Mouse (Mus musculus) T-helper 17 cell (primary cell): ENCODE results near the gene Tmco1.

ENCODE experiments used
- in situ Hi-C, 2 experiments: fragments of 300-600 bp; cut with MboI, MseI; formaldehyde crosslinking; loops; 1 replicate in 1 of 2; 2 replicates in 1 of 2; pipeline ENCODE4 v1.15.1; 2025; ENCODE audit warnings: high pct_unique_total_duplicates in 2 of 2

The Tmco1 gene

DNA sequence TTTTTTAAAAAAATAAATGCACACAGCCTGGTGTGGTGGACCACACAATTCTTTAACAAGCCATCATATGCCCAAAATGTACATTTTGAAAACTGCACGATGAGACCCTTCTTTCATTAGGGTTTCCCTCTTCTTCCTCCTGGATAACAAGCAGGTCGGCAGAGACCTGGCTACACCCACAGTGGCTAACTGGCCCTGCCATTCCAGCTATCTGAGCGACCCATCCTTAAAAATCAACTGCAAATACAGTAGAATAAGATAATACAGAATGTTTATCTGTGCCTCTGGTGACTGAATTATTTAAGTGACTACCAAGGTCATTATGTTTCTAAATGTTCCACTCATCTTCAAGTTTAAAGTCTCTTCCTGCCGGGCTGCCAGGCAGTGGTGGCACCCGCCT, 25.4 kb upstream of the Tmco1 start:
- in situ Hi-C loops = no loop called here

DNA sequence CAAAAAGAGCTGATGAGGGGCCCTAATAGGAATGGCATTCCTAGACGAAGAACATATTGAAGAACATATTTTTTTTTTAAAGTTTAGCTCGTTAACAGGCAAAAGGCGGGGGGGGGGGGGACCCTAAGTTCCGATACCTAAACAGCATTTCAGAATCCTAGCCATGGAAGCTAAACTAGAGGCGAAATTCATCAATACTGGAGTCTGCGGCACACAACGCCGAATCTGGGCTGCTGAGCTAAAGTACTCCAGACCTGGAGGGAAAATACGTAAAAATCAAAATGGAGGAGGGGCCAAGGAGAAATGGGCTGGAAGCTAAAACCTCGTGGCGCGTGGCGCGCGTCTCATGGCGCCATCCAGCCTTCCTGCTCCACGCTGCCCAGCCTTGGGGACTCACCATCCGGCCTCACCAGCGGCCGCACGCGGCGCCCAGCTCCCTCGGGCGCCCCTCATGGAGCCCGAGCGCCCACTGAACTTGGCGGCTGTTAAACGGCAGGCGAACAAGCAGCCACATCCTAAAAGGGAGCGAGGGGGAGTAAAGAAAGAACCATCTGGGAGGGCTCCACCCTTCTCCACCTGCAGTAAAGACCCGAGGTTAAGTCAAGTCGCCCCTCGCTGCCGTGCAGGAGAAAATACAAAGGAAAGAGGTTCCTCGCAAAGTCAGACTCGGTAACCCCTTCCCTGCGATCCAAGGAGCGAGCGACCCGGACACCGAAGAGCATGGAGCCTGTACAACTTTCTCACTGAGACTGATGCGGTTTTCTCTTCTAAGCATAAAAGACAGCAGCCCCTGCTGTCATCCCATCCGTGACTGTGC, 24.5 kb upstream of the Tmco1 start:
- in situ Hi-C loops = no loop called here

DNA sequence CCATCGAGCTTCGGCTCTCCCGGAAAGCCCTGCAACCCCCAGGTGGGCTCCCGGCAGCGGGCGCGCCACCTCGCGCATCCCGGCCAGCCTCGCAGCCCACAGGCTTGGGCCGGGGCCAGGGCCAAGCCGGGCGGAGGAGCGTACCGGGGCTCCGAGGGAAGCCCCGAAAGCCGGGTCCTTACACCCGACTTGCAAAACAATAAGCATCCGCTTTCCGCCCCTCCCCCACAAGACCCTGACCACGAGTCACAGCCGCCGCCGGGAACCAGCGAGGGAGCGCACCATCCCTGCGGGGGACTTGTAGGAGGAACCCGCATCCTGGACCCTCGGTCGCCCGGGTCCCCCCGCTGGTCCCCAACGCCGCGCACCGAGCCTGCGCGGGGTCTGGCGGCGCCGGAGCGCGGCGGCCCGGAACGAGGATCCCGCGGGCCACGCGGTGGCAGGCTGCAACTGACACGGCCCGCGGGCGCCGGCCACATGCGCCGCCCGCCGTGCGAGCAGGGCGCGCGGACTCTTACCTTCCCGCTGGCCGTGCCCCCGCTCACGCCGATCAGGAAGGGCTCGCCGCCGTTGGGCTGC, 23.8 kb upstream of the Tmco1 start:
- in situ Hi-C loops = no loop called here

DNA sequence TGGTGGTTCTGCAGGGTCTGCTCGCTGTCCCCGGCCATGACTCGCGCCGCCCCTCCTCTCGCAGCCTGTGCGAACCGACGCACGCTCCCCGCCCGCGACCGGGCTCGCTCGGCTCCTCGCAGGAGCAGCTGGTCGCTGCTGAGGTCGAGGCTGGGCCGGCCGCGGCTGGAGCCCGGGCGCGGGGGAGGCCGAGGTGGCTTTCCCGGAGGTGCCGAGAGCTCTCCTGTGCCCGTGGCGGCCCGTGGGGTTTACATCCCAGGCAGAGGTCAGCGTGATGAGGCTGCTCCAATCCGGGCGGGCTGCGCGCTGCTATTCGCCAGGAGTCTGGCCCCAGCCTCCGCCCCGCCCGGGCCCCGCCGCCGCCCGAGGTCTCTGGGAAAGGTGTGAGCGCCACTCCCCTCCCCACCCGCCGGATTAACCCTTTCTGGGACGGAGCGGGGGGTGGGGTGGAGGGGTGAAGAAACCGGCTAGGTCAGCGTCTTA, 23.3 kb upstream of the Tmco1 start:
- in situ Hi-C loops = no loop called here

DNA sequence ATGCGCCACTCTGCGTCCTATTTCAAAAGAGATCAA, 23.0 kb upstream of the Tmco1 start, which contains the start of gene Uck2:
Gene Uck2 (minus strand): TSS at position 1 of the 36 bp plus-strand sequence.
- in situ Hi-C loops = no loop called here

DNA sequence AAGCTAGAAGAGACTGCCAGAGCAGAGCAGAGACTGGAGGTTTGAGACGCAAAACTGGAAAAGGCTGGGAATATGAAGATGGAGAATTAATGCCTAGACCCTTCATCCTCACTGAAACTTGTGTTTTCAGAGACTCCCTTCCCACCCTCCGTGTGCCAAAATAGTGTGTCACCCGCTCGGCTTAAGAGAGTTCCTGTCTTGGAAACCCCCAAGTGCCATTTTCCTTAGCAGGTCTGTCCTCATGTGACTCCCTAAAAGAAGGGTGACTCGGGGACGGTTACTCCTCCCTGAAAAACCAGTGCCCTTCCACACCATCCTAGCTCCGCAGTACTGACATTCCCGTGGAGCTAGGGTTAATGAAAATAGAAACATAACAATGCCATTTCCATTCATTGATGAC, 22.8 kb upstream of the Tmco1 start:
- in situ Hi-C loops = no loop called here

DNA sequence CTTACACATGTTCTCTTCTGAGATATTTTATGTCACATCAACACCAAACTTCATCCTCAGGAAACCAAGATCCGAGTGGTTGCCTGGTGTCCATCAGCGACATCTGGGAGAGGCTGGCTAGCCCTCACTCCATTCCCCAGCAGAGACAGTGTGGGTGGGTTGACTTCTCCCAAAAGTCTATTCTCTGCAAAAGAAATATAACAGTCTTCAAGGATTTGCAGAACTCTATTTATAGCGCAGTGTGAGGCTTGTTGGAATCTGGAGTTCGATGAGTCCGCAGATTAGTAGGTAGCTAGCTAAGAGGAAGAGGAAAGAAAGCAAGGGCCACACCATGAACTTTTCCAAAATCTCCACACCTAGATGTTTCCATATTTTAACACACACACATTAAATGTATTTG, 21.0 kb upstream of the Tmco1 start:
- in situ Hi-C loops = no loop called here

DNA sequence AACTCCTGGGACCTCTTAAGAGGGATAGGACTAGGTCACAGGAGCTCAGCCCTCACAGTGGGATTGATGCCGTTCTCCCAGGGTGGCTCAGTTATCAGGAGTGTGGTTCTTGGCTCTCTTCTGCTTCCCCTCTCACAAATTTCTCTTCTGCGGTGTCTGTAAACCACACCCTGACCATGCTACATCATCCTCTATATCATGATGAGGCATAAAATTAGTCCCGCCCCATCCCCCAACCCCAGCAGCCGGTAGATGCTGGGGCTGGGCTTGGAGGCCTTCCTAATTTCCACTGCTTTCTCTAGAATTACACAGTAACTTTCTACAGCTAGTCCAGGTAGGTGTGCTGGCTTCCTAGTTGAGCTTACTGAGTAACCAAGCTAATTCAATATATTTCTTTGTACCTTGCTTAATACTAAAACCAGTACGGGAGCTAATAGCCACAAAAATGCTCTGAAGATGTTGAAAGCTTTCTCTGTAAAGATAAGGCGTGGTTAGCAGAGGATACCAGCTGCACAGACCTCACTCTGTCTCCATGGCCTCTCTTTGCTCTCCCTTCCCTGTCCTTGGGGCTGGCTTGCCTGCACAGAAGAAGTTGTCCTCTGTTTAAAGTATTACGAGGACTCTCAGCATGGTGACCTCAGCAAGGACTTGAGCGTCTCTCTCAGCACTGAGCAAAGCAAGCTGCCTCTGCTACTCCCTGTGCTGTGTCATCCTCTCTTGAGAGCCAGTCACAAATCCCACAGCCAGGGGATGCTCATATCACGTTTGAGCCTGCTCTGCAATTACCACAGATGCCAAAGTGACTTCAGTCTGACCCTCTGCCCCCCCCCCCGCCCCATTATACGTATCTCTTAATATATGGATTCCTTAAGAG, 19.3 kb upstream of the Tmco1 start:
- in situ Hi-C loops = no loop called here

DNA sequence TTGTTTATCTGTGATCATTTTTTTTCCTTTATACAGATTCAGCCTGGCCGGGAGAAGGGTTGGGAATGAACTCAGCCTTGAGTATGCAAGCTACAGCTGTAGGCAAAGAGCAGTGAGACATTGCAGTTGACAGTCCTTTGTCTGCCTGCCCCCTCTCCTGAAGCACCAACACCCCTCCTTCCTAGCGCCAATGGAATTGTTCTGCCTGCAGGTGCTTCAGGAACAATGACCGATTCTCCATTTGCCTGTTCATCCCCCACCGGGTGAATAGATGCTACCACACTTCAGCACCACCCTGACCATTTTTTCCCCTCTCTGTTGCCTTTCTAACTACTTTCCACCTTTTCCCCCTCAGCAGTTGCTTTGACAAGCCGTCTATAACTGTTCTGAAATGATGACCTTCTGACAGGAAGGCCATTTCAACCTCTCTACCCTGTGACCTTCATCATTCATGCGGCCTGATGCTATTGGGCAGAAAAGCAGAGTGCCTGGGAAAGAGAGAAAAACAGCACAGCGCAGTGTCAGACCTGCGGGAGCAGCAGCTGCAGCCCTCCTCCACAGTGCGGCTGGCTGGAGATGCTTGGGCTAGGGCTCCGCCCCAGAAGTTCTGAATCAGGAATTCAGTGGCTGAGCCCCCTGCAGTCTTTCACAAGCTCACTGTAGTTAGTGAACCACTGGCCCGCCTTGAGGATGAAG, 18.5 kb upstream of the Tmco1 start:
- in situ Hi-C loops = no loop called here

DNA sequence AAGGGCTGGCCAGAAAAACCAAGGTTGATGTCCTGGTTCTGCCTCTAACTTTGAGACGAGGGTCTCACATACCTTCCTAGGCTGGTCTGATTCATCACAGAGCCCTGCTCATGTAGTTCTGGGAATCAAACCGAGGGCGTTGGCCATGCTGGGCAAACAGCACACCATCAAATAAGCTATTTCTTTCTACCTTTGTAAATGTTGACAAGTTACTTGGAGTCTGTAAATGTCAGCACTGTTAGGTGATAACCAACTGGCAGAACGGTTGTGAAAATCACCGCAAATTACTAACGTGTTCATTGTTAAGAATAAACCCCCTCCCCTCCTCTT, 17.9 kb upstream of the Tmco1 start:
- in situ Hi-C loops = no loop called here

DNA sequence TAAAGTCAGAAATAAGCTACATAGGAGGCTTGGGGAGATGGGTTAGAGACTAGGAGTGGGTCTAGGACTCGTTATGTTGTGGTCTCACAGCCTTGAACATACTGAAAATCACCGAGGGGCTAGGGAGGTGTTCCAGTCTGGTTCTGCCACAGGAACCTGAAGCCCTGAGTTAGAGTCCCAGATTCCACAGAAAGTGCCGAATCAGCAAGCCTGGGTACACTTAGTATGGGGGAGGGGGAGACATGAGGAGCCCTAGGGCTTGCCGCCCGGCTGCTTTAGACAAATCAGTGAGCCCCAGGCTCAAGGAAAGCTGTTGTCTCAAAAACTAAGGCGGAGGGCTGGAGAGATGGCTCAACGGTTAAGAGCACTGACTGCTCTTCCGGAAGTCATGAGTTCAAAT, 16.6 kb upstream of the Tmco1 start:
- in situ Hi-C loops = no loop called here

DNA sequence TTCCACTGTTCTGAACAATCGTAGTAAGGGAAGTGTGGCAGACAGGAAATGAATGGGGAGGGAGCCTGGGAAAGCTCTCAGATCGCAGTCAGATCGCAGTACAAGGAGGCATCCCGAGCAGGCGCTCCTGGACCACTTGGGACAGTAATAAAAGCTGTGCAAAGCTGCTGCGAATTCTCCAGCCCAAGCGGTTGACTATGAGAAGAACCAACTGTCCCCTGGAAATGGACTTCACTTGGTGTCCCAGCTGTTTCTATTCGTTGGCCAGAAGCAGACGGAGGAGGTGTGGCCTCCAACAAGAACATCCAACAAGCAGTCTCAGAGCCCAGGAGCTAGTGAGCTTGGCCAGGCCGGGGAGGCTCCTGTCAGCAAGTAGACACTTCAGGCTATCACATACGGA, 15.7 kb upstream of the Tmco1 start:
- in situ Hi-C loops = no loop called here

DNA sequence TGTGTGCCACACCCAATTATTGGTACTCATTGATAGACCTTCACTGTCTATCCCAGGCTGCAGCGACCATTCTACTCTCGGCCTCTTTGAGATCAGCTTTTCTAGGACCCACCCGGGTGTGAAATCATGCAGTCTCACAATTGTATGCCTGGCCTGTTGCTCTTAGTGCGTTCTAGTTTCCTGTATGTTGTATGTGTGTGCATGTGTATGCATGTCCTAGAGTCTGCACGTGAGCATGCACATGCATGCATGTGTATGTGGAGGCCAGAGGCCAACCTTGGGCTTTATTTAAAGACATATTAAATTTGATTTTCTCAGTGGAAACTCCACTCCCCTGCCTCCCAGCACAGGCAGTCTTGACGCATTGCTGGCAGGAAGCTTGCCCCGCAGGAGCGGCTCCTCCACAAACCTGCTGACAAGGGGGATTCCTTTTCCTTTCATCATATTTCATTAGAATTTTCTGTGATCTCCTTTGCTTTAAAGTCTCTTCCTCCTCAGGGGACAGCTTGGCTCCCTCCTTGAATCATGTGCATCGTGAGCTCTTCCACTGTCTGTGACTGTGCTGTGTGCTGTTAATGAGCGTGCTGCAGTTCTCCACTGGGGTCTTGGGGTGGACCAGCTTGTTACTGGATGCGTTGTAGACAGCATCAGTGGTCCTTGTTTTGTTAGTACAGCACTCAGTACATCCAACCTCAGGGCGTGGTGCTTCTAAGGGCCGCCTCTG, 12.3 kb upstream of the Tmco1 start:
- in situ Hi-C loops = loop anchor here in 1 of 2 experiments (5.0 kb wide), 1 partner anchor 74 kb away; no protein-coding TSS in a partner anchor

DNA sequence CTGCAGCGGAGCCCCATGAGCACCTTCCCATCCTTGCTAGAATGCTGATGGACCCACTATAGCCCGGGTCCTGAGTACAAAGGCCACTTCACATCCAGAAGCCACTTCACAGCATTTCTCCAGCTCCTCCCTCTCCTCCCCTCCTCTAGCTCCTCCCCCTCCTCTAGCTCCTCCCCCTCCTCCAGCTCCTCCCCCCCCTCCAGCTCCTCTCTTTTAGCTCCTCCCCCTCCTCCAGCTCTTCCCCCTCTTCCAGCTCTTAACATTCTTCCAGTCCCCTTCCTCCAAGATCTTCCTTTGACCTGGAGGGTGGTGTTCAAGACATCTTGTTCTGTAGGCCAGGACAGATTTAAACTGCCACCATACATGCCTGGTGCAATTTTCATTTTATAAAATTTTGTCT, 8.1 kb upstream of the Tmco1 start:
- in situ Hi-C loops = no loop called here

DNA sequence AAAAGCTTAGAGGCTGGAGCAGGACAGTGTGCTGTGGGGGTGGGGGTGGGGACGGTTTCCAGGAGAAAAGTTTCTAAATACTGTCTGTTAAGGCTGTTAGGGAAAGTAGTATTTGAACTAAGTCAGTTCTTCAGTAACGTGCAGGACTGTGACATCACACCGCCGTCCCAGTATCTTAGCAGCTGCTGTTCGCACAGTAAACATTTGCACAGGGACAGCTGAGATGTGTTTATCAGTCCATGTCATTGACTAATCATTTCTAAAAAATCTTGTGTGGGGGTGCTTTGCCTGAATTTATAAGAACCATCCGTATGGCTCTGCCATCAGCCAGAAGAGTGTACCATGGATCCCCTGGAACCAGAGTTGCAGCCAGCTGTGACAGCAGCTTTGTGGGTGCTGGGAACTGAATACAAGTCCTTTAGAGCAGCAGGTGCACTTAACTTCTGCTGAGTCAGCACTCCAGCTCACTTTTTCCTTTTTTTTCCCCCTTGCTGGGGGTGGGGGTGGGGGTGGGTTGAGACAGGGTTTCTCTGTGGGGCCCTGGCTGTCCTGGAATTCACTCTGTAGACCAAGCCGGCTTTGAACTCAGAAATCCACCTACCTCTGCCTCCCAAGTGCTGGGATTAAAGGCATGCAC, 2.6 kb upstream of the Tmco1 start:
- in situ Hi-C loops = no loop called here

DNA sequence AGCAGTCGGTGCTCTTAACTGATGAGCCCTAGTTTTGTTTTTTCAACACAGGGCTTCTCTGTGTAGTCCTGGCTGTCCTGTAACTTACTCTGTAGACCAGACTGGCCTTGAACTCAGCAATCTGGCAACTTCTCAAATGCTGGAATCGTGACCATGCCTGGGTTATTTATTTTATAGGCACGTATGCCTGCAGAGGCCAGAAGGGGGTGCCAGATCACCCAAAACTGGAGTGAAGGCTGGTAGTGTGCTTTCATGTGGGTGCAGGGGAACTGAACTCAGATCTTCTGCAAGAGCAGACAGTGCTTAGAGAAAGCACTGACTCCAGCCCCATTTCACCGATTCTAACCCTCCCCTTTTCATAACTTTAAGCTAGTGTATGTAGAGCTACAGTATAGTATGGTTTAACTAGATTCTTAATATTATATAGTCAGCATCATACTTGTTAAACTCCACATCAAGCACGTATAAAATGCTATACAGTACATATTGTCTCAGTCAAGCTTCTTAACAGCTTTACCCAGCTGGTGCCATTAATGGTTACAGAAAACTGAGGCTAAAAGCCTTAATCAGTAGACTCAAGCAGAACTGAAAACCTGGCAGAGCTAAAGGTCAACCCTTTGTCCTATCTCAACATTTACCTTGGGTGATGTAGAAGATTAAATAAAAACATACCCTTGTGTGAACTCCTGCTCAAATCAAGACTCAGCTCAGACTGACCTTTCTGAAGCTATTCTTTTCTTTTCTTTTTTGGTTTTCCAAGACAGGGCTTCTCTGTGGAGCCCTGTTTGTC, 1.5 kb upstream of the Tmco1 start:
- in situ Hi-C loops = no loop called here

DNA sequence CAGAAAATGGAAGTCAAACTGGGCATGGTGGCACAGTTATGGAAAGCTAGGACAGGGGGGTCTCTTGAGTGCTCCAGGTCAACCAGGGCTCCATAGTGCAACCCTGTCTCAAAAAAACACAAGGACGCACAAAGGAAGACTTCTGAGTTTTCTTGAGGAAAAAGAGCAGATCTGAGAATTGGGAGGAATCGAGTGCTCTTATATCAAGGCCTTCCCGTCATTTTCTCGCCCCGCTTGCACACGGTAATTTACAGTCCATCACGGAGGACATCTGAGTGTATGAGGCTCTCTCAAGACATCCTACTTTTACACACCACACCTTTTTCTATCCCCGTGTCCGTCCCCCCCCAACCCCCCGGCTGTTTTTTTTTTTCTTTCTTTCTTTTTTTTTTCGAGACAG, 504 bp upstream of the Tmco1 start:
- in situ Hi-C loops = no loop called here

DNA sequence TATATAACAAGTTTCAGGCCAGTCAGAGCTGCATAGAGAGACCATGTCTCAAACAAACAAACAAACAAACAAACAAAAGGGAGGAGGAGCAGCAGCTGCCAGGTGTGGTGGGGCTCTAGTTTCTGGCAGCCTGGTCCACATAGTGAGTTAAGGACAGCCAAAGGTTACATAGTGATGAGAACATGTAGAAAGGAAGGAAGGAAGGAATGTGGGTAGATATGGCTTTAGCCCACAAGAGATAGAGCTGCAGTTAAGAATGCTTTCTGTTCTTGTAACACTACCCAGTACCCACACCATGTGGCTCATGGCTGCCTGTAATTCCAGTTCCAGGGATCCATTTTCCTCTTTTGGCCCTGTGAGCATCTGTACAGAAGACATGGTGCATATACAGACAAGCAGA, 4.2 kb downstream of the Tmco1 start:
- in situ Hi-C loops = no loop called here

DNA sequence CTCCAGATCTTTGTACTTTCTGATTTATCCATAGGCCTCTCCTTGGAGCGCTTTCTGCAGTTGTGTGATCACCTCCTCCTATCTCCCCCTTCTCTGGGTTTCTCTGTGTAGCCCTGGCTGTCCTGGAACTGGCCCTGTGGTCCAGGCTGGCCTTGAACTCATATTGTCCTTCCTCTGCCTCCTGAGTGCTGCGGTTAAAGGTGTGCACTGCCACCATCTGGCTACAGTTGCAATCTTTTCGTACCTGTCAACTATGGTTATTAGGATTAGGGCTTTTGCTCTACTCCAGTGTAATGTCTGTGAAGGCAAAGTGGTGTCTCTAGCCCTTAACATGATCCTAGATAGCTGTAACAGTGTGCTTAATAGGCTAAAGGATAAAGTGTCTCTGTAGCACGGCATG, 5.0 kb downstream of the Tmco1 start:
- in situ Hi-C loops = no loop called here

DNA sequence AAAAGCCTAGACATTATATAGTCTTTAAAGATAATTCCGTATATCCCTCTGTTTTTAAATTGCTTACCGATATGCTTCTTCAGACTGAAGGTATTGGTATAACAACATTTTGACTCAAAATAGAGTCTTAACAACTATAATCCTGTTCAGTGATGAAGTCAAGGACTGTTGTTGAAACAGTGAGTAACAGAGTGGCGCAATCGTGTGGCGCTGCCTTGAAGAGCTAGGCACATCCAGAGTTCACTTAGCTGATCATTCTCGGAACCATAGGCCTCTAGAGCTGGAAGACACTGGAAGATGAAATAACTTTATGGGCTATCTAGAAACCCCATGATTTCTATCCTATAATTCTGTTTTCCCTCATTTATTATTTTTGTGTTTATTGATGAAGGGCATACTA, 13.5 kb downstream of the Tmco1 start:
- in situ Hi-C loops = no loop called here
